Mouse (Mus musculus): Measurements from ENCODE around the gene Rex1bd. TPM values are rescaled to one million over a fixed set of nuclear protein-coding genes. Genes with fewer than 3 reads are reported as not detected.

Gene Rex1bd
- total RNA-seq, 2 experiments from 2014 or later = 2.9 to 5.2 TPM

- ATAC-seq (replicated peaks; ENCODE audit: low FRiP score, poor library complexity, severe bottlenecking) = no peak
These were observed 2.2 kb downstream of the Rex1bd start for GRCm38 (mm10) chr8:70504291-70504716.

GRCm38 (mm10) chr8:70503062-70503750 is 3.3 kb downstream of the Rex1bd start:
- ATAC-seq (replicated peaks; ENCODE audit: low FRiP score, poor library complexity, severe bottlenecking) = peak; percentile 34; the same call in 1 of the 2 replicates

- no peak for ATAC-seq (replicated peaks; ENCODE audit: low FRiP score, poor library complexity, severe bottlenecking)
These were observed 4.0 kb downstream of the Rex1bd start for GRCm38 (mm10) chr8:70502540-70502939.

GRCm38 (mm10) chr8:70501820-70502529 is 4.6 kb downstream of the Rex1bd start:
- ATAC-seq (replicated peaks; ENCODE audit: low FRiP score, poor library complexity, severe bottlenecking) = no peak

- peak; percentile 60 for ATAC-seq (replicated peaks; ENCODE audit: low FRiP score, poor library complexity, severe bottlenecking)
These were observed 5.9 kb downstream of the Rex1bd start for GRCm38 (mm10) chr8:70500386-70501301.

GRCm38 (mm10) chr8:70495771-70496062 is 10.8 kb downstream of the Rex1bd start:
- ATAC-seq (replicated peaks; ENCODE audit: low FRiP score, poor library complexity, severe bottlenecking) = no peak

GRCm38 (mm10) chr8:70495001-70495770 is 11.4 kb downstream of the Rex1bd start:
- no peak for ATAC-seq (replicated peaks; ENCODE audit: low FRiP score, poor library complexity, severe bottlenecking)

GRCm38 (mm10) chr8:70494416-70494945 is 12.1 kb downstream of the Rex1bd start:
- no peak for ATAC-seq (replicated peaks; ENCODE audit: low FRiP score, poor library complexity, severe bottlenecking)

- no peak for ATAC-seq (replicated peaks; ENCODE audit: low FRiP score, poor library complexity, severe bottlenecking)
These were observed 12.7 kb downstream of the Rex1bd start for GRCm38 (mm10) chr8:70493692-70494415.

- no peak for ATAC-seq (replicated peaks; ENCODE audit: low FRiP score, poor library complexity, severe bottlenecking)
These were observed 13.6 kb downstream of the Rex1bd start, which contains the start of gene Crlf1 for GRCm38 (mm10) chr8:70492664-70493640. Gene Crlf1, plus strand, starts transcription at chr8:70493158.

- ATAC-seq (replicated peaks; ENCODE audit: low FRiP score, poor library complexity, severe bottlenecking) = no peak
These were observed 15.6 kb downstream of the Rex1bd start for GRCm38 (mm10) chr8:70490880-70491495.

GRCm38 (mm10) chr8:70490061-70490879 is 16.3 kb downstream of the Rex1bd start:
- no peak for ATAC-seq (replicated peaks; ENCODE audit: low FRiP score, poor library complexity, severe bottlenecking)

GRCm38 (mm10) chr8:70489576-70489975 is 17.0 kb downstream of the Rex1bd start:
- no peak for ATAC-seq (replicated peaks; ENCODE audit: low FRiP score, poor library complexity, severe bottlenecking)

GRCm38 (mm10) chr8:70488931-70489470 is 17.6 kb downstream of the Rex1bd start:
- no peak for ATAC-seq (replicated peaks; ENCODE audit: low FRiP score, poor library complexity, severe bottlenecking)

GRCm38 (mm10) chr8:70487993-70488796 is 18.4 kb downstream of the Rex1bd start:
- no peak for ATAC-seq (replicated peaks; ENCODE audit: low FRiP score, poor library complexity, severe bottlenecking)

Data from erythroblast, adult 5-6 weeks (primary cell).